Mouse (Mus musculus) neural tube, embryonic 11.5 days (tissue): ENCODE measurements around the gene Spats1. TPM values are rescaled to one million over a fixed set of nuclear protein-coding genes. Genes with fewer than 3 reads are reported as not detected.

ENCODE experiments used
- ATAC-seq: fragments of 200-750 bp; cut with Nextera tagmentation; 2 replicates; pipeline ENCODE4 v1.8.0; 2017; ENCODE audit warnings: moderate number of reproducible peaks, mild to moderate bottlenecking, moderate TSS enrichment, moderate library complexity; ENCODE audit not compliant: insufficient read depth, low FRiP score, low TSS enrichment
- DNase-seq: peaks from one replicate; pipeline ENCODE4 v3.0.0-alpha.2; 2015; ENCODE audit warnings: low spot score
- H3K27ac ChIP-seq: fragments of 300-500 bp; sonication (generic); 2 replicates; pipeline ENCODE4 v1.5.1; 2014; ENCODE audit warnings: low read depth, mild to moderate bottlenecking, low read length
- H3K27me3 ChIP-seq: fragments of 300-500 bp; sonication (generic); 2 replicates; pipeline ENCODE4 v1.6.1; 2014; ENCODE audit warnings: mild to moderate bottlenecking, low read length, mixed read lengths; ENCODE audit not compliant: control insufficient read depth, insufficient read depth
- H3K36me3 ChIP-seq: fragments of 300-500 bp; sonication (generic); 2 replicates; pipeline ENCODE4 v1.6.1; 2014; ENCODE audit warnings: mild to moderate bottlenecking, low read length, moderate library complexity, mixed read lengths; ENCODE audit not compliant: control insufficient read depth, insufficient read depth
- H3K4me1 ChIP-seq: fragments of 300-500 bp; sonication (generic); 2 replicates; pipeline ENCODE4 v1.6.1; 2014; ENCODE audit warnings: low read length, mixed read lengths; ENCODE audit not compliant: control insufficient read depth, insufficient read depth
- H3K4me2 ChIP-seq: fragments of 300-500 bp; sonication (generic); 2 replicates; pipeline ENCODE4 v1.6.1; 2014; ENCODE audit warnings: low read depth, mild to moderate bottlenecking, moderate library complexity
- H3K4me3 ChIP-seq: fragments of 300-500 bp; sonication (generic); 2 replicates; pipeline ENCODE4 v1.5.1; 2014; ENCODE audit warnings: low read depth, low read length
- H3K9ac ChIP-seq: fragments of 300-500 bp; sonication (generic); 2 replicates; pipeline ENCODE4 v1.6.1; 2014; ENCODE audit warnings: mild to moderate bottlenecking, low read length
- H3K9me3 ChIP-seq: fragments of 300-500 bp; sonication (generic); 2 replicates; pipeline ENCODE4 v1.6.1; 2016; ENCODE audit warnings: low read length; ENCODE audit not compliant: control insufficient read depth
- WGBS: fragments of 180-500 bp; shearing (Covaris S2); extraction: QIAGEN DNeasy Blood & Tissue Kit; methylation state at CpG from one replicate; pipeline ENCODE4 v1.1.7; 2014; 5-methylcytosine and 5-hydroxymethylcytosine counted together
- polyA plus RNA-seq: library from polyadenylated mRNA; unstranded; fragments of >200 nt; fragmentation: Nextera tagmentation; extraction: Ambion mirVana; gene quantifications from 2 replicates; pipeline ENCODE4 v1.2.1, GENCODE M21; 2014

Spats1 gene
- polyA plus RNA-seq, 1 experiment from 2014 or later: 0.48 TPM

DNA sequence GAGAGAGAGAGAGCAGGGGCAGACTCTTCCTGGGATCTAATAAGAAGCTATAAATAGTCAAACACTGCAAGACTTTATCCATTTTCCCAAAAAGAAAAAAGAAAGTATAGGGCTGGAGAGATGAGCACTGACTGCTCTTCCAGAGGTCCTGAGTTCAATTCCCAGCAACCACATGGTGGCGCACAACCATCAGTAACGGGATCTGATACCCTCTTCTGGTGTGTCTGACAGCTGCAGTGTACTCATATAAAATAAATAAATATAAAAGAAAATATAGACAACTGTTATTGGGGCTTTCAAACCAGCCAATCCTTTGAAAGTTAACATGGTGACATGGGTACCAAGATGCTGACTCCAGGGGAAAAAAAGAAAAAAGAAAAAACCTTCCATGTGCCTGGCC, 5.2 kb upstream of the Spats1 start:
- DNase-seq (no peak), ATAC-seq (no peak)
- Histone ChIP-seq H3K36me3 (no peaks in the 10 kb centered on the region), H3K27ac (no peak overlapping the region), H3K4me1 (no peaks in the 10 kb centered on the region), H3K4me2 (no peak overlapping the region), H3K9ac (no peak overlapping the region), H3K9me3 (no peaks in the 10 kb centered on the region), H3K4me3 (no peak overlapping the region), H3K27me3 (no peaks in the 10 kb centered on the region)
- 33% methylated on average over 2 of the region's 2 CpGs for WGBS

DNA sequence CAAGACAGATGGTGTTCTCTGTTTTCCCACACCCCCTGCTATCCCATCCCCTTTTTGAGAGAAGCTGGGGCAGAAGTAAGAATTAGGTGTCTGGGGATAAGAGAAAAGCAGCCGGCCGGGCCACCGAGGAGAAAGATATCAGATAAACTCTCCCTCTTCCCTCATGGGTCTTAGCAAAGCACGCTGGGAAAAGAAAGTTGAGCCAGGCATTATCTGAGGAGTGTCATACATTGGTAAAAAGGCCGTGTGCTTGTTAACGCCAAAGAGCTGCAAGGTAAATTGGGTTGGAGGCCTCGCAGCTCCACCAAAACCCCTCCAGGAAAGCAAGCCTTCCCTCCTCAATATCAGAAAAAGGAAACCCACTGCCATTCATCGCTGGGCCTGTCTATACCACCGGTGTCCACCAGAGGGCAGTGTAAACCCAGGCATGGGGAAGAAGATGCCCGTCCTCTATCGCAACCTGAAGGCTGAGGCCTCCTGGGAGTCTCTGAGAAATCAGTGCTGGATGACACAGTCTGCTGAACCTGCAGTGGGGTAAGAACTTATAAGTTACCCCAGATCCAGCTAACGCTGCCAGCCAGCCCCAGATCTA, 3.1 kb upstream of the Spats1 start:
- no peak overlapping the region for H3K9ac ChIP-seq
- no peaks in the 10 kb centered on the region for H3K36me3 ChIP-seq
- 0 out of 2 replicates have a peak, but pooled peaks cover 4% of the 10 kb centered on the region for H3K27me3 ChIP-seq
- no peak overlapping the region for H3K4me2 ChIP-seq
- ATAC-seq (peak; percentile 54), DNase-seq (peak; percentile 86)
- no peak overlapping the region for H3K27ac ChIP-seq
- H3K9me3 ChIP-seq: no peaks in the 10 kb centered on the region
- no peaks in the 10 kb centered on the region; the same call in 1 of the 2 replicates for H3K4me1 ChIP-seq
- no peak overlapping the region for H3K4me3 ChIP-seq
- 28% methylated on average over 12 of the region's 12 CpGs for WGBS

DNA sequence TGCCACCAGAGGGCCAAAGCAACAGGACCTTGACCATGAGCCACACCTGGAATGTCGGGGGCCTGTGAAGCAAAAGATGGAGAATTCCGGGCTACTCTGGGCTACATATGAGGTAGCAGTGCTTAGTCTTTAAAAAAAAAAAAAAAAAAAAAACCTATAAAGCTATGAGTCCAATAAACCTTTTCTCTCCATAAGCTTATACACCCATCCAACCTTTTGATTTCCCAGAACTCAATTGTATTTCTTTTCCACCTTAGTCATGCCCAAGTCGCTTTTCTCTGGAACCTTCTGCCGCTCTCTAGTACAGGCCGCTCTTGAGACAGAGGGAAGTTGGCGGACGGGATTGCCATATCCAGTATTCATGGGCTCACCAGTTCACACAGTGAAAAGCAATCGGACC, 1.1 kb downstream of the Spats1 start:
- Histone ChIP-seq H3K27ac (no peak overlapping the region), H3K27me3 (0 out of 2 replicates have a peak, but pooled peaks cover 4% of the 10 kb centered on the region), H3K4me1 (no peaks in the 10 kb centered on the region; the same call in 1 of the 2 replicates), H3K4me3 (peak overlapping the region; percentile 34), H3K36me3 (no peaks in the 10 kb centered on the region), H3K4me2 (peak overlapping the region; percentile 67), H3K9ac (peak overlapping the region; percentile 57; the same call in 1 of the 2 replicates), H3K9me3 (no peaks in the 10 kb centered on the region)
- no peak for DNase-seq
- WGBS: 71% methylated on average over 8 of the region's 8 CpGs
- 0 out of 2 replicates have a peak, but pooled peaks have one; percentile 20 for ATAC-seq

DNA sequence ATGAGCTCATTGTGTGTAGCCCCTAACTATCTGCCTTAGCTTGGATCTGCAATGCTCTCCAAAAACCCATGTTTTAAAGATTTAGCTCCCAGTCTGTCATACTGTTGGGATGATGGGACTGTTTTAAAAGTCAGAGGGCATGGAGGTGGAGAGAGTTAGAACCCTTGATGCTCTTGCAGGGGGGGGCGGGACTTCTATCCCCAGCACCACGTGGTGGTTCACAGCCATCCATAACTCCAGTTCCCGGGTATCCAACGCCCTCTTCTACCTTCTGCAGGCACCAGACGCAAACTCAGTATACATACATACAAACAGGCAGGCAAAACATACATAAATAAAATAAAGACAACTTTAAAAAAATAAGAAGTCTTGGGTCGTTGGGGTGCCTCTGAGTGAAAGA, 1.5 kb downstream of the Spats1 start:
- ATAC-seq: no peak
- WGBS: 80% methylated on average over 6 of the region's 6 CpGs
- no peaks in the 10 kb centered on the region; the same call in 1 of the 2 replicates for H3K4me1 ChIP-seq
- no peak for DNase-seq
- 0 out of 2 replicates have a peak, but pooled peaks cover 4% of the 10 kb centered on the region for H3K27me3 ChIP-seq
- no peak overlapping the region for H3K4me3 ChIP-seq
- no peaks in the 10 kb centered on the region for H3K9me3 ChIP-seq
- no peak overlapping the region for H3K27ac ChIP-seq
- H3K36me3 ChIP-seq: no peaks in the 10 kb centered on the region
- H3K4me2 ChIP-seq: no peak overlapping the region
- H3K9ac ChIP-seq: no peak overlapping the region

DNA sequence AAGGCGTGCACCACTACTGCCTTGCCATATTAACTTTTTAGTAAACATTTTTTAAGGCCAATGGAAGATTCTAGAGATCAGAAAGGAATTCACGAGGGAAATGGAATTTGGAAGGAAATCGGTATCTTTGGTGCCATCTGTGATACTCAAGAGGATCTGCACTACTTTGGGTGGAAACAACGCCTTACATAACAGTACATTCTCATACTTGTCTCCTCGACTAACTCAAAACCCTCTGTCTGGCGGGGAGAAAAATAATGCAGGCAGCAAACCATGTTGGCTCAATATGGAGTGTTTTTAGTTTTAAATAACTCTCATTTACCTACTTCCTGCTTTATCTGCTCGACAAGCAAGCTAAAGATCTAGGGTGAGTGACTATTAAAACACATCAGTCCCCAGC, 4.5 kb downstream of the Spats1 start:
- H3K27me3 ChIP-seq: 0 out of 2 replicates have a peak, but pooled peaks cover 4% of the 10 kb centered on the region
- WGBS: 83% methylated on average over 7 of the region's 7 CpGs
- ATAC-seq: no peak
- DNase-seq: no peak
- H3K9ac ChIP-seq: no peak overlapping the region
- no peak overlapping the region for H3K4me3 ChIP-seq
- no peaks in the 10 kb centered on the region for H3K36me3 ChIP-seq
- H3K4me2 ChIP-seq: no peak overlapping the region
- no peaks in the 10 kb centered on the region; the same call in 1 of the 2 replicates for H3K4me1 ChIP-seq
- H3K9me3 ChIP-seq: no peaks in the 10 kb centered on the region
- H3K27ac ChIP-seq: no peak overlapping the region

DNA sequence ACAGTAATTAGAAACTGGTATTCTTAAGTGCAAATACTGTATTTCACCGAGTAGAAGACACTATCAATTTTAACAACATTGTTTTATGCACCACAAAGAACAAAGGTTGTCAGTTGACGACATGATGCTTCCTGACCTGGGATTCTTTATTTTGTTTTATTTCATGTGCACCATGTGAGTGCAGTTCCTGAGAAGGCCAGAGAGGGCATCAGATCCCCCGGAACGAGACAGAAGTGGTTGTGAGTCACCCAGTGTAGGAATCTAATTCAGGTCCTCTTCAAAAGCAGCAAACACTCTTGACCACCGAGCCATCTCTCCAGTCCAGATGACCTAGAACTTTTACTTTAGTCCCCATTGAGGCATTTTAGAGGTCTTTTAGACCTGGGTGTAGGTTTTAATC, 6.9 kb downstream of the Spats1 start:
- ATAC-seq: no peak
- H3K4me2 ChIP-seq: no peak overlapping the region
- no peaks in the 10 kb centered on the region for H3K27me3 ChIP-seq
- H3K27ac ChIP-seq: no peak overlapping the region
- WGBS: 79% methylated on average over 5 of the region's 5 CpGs
- H3K36me3 ChIP-seq: no peaks in the 10 kb centered on the region
- DNase-seq: no peak
- no peaks in the 10 kb centered on the region for H3K9me3 ChIP-seq
- no peak overlapping the region for H3K9ac ChIP-seq
- no peaks in the 10 kb centered on the region for H3K4me1 ChIP-seq
- H3K4me3 ChIP-seq: no peak overlapping the region

DNA sequence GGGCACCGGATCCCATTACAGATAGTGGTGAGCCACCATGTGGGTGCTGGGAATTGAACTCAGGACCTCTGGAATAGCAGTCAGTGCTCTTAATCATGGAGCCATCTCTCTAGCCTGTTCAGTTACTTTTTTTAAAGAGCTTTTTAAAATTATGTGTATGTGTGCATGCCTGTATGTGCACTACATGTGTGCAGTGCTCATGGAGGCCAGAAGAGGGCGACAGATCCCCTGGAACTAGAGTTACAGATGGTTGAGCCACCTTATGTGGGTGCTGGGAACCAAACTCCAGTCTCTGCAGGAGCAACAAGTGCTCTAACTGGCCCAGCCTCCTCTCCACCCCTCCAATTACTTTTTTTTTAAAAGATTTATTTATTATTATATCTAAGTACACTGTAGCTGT, 8.5 kb downstream of the Spats1 start:
- Histone ChIP-seq H3K4me3 (no peak overlapping the region), H3K9me3 (no peaks in the 10 kb centered on the region), H3K4me2 (no peak overlapping the region), H3K27ac (no peak overlapping the region), H3K36me3 (no peaks in the 10 kb centered on the region), H3K27me3 (no peaks in the 10 kb centered on the region), H3K9ac (no peak overlapping the region), H3K4me1 (no peaks in the 10 kb centered on the region)
- DNase-seq (no peak), ATAC-seq (no peak)
- WGBS: 61% methylated on average over 2 of the region's 2 CpGs

DNA sequence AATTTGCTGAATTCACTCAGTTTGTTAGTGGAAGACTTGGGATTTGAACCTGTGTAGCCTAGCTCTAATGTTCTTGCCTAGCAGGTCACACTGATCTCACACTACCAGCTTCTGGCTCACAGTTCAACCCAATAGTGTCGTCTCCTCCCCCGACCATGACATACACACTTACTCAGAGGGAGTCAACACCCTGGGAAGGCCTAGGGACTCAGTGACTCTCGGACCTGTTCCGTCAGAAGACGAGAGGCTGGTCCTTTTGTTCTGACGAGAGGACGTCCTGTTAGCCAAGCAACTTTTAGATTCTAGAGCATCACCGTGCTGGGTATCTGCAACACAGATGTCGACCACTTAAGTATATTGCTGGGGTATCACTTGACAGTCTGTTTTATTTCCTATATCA, 11.0 kb downstream of the Spats1 start:
- Histone ChIP-seq H3K27me3 (no peaks in the 10 kb centered on the region), H3K9ac (no peak overlapping the region)

DNA sequence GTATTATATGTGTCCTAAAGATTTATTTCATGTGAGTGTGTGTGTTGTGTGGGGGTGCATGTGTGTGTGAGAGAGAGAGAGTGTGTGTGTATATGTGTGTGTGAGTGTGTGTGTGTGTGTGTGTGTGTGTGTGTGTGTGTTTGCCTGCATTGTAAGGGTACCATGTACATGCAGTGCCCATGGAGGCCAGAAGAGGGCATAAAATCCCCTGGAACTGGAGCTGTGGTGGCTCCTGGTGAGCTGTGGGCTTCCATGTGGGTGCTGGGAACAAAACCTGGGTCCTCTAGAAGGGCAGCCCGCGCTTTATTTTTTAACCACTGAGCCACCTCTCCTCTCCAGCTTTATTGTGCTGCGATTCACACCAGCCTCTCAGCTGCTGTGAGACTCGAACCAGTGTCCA, 12.7 kb downstream of the Spats1 start:
- DNase-seq (no peak), ATAC-seq (no peak)
- H3K27ac ChIP-seq: no peak overlapping the region
- no peak overlapping the region for H3K4me3 ChIP-seq
- no peaks in the 10 kb centered on the region for H3K9me3 ChIP-seq
- H3K27me3 ChIP-seq: no peaks in the 10 kb centered on the region
- 96% methylated on average over 4 of the region's 4 CpGs for WGBS
- no peak overlapping the region for H3K4me2 ChIP-seq
- H3K4me1 ChIP-seq: no peaks in the 10 kb centered on the region
- no peaks in the 10 kb centered on the region for H3K36me3 ChIP-seq
- H3K9ac ChIP-seq: no peak overlapping the region

More for the DNA sequence above, 11.0 kb downstream of the Spats1 start:
- H3K9me3 ChIP-seq: no peaks in the 10 kb centered on the region
- H3K27ac ChIP-seq: no peak overlapping the region
- no peak for DNase-seq
- no peaks in the 10 kb centered on the region for H3K36me3 ChIP-seq
- no peak overlapping the region for H3K4me2 ChIP-seq
- 87% methylated on average over 9 of the region's 9 CpGs for WGBS
- H3K4me3 ChIP-seq: no peak overlapping the region
- no peak for ATAC-seq
- H3K4me1 ChIP-seq: no peaks in the 10 kb centered on the region
